Mouse (Mus musculus) CD4-positive helper T cell, adult 2 months (primary cell): ENCODE results near the gene Barhl1.

Experiments
- DNase-seq: peaks from one replicate; pipeline ENCODE4 v3.0.0-alpha.2; 2012; ENCODE audit warnings: low read depth, missing footprints, low spot score

The Barhl1 gene

DNA sequence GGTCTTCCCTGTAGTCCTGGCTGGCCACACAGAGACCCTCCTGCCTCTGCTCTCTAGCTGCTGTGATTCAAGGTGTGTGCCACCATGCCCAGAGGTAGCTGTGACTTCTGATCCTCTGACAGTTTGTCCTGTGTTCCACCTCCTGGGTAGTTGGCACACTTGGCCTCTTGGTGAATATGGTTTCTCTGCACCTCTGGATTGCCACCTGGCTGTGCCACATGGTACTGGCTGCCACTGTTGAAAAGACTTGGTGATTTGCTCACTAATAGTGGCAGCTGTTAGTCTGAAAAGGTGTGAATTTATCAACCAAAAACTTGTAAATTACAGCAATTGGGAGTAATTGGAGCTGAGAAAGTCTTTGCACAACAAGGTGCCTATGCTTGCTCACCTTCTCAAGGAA is 52.6 kb downstream of the Barhl1 start:
- peak; percentile 10 for DNase-seq

DNA sequence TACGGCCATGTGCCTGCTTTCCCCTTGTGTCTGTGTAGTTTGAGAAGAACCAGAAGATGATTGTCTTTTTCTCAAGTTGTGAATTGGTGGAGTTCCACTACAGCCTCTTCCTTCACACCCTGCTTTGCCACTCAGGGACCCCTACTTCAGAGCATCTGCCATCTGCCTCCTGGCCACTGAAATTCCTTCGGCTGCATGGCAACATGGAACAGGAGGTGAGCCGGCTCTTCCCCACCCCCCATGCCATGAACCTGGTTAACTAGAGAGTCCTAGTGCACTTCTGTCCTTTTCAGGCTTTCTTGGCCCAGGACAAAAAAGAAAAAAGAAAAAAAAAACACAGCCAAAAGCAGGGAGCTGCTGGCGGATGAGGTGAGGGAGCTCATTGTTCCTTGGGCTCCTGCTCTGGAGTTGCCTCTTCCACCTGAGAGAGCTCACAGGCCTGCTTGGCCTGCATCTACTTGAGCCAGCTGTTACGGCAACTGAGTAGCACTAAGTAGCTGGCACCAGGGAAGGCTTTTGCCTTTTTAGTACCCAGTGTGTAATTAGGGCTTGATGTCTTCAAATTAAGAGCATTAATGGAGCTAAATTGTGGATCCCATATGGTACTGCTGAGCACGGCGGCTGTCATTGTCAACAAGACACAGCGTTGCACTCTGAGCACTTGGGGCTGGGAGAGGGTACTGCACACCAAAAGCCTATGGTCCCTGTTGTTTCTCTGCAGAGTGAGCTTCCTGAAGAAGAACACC is 55.6 kb downstream of the Barhl1 start:
- no peak for DNase-seq

DNA sequence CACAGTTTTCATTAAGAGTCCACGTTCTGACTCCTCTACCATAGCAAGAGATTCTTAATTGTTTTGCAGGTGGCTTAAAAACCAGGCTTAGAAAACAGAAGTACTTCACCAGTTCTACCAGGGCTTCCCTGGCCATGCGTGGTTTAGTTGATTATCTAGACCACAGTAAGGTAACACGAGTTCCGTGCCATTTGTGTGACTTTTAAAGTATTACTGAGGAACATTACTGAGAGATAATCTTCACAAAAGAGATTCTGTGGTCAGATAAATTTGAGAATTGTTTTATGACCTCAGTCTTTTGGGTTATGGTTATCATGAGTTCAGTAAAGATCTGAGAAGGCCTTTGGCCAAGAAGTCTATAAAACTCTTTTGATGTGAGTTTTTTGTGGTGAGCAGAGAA is 57.2 kb downstream of the Barhl1 start:
- DNase-seq: no peak
